Mouse (Mus musculus): ENCODE data around the gene Abcg1. TPM values are rescaled to one million over a fixed set of nuclear protein-coding genes. Genes with fewer than 3 reads are reported as not detected.
A peak's percentile ranks its signal among the peaks of the same experiment; 100 is the strongest.

Abcg1 gene
- 1 to 10 TPM; 5.1 to 8.5 TPM for total RNA-seq (2021)

DNA sequence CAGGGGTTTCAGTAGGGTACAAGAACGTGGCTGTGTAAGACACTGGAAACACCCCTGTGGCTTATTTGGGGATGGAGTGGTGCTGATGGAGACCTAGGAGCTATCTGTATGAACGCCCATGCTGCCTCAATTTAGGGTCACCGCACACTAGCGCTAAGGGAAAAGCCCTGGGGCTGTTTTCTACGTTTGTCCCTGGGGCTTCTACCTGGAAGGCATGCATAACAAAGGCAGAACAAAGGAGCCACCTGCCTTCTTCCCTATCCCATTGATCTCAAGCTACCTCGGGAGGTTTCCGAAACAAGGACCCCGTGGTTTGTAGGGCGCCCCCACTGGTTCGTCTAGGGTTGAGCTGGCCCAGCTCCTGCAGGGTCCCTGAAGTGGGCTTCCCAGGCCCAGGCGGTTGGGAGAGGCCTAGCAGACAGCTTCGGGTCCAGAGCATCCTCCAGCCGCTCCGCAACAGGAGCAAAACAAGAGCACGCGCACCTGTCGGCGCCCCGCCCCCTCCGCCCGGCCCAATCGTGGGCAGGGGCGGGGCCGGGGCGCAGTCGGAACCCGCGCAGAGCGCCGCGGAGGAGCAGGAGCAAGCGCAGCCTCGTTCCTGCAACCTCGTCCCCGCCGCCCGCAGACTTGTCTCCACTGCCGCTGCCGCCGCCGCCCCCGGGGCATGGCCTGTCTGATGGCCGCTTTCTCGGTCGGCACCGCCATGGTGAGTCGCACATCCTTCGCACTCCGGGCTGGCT, at the start of gene Abcg1:
Gene Abcg1, plus strand, starts transcription at position 525 of the 740 bp plus-strand sequence.
- intact Hi-C loops (cut with DNase I): loop anchor here (2.0 kb wide), 1 partner anchor 39 kb away; no protein-coding TSS in a partner anchor
- peak in 1 of 2 experiments; percentile 61 for DNase-seq

DNA sequence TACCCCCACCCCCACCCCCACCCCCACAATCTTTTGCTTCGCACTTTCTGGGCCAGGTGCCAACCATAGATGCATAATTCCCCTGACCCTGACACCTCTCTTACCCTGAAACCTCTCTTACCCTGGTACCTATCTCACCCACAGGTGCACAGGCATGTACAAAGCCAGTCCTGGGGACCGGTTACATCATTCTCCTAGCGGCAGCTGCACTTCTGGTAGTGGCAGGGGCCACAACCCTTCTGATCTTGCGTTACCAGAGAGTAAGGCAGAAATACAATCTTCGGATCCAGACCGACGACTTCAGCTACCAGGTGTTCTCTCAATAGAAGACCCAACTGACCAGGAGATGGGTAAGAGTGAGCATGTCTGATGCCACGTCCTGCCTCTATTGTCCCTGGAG, 49.1 kb upstream of the Abcg1 start:
- intact Hi-C loops (cut with DNase I): no loop called here
- DNase-seq: no peak

DNA sequence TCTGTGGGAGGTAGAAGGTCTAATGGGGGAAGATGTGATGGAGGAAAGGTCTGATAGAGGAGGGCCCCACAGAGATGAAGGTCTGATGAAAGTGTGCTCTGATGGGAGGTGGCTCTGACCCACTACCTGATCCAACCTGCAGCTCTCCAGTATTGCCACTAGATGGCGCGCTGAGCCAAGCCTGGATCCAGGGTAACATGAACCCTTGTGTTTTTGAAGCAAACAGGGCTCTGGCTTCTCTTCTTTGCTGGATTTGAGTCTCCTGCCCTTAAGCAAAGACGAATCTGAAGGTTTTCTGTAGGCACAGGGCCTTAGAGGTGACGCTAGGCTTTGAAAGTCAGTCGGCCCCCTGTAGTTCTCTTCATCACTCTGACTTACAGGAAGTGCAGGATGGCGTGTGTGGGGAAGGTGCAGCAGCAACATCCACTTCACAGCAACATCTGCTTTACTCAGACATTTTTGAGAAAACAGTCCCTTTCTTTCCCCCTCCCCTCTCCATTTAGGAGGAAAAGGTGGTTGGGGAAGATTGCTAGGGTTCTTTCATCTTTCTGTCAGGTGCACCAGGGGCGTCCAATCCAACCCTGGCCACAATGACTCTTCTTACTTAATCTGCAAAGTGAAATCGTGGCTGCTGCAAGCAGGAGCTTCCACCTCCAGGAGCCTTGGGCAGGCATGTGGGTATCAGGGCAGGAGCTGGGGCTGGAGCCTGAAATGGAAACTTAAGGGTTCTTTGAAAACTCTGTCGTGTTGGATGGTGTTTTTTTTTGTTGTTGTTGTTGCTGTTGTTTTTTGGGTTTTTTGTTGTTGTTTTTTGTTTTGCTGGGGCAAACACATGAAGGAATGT, 45.7 kb upstream of the Abcg1 start:
- peak; percentile 57 to 68 for DNase-seq
- intact Hi-C loops (cut with DNase I): loop anchor here (1.0 to 5.0 kb wide), 3 partner anchors 108 to 231 kb away; no protein-coding TSS in a partner anchor

DNA sequence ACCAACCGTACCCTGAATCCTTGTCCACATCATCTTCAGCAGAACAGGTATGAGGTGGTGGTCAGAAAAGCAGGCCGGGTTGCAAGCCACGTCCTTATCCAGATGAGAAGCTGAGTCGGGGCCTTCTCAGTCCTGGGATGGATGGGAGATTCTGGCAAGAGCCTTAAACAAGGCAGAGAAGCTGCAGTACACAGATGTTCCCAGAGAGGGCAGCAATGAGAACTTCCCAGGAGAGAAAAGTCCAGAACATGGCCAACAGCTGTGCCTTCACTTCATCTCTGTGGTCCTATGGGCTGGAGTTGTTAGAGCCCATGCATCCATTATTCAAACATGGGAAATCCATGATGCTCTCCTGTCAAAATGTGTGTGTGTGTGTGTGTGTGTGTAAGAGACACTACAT, 39.2 kb upstream of the Abcg1 start:
- peak; percentile 64 to 73 for DNase-seq
- intact Hi-C loops (cut with DNase I): loop anchor here (2.0 kb wide), 1 partner anchor 39 kb away; the partner anchor contains the start of gene Abcg1

DNA sequence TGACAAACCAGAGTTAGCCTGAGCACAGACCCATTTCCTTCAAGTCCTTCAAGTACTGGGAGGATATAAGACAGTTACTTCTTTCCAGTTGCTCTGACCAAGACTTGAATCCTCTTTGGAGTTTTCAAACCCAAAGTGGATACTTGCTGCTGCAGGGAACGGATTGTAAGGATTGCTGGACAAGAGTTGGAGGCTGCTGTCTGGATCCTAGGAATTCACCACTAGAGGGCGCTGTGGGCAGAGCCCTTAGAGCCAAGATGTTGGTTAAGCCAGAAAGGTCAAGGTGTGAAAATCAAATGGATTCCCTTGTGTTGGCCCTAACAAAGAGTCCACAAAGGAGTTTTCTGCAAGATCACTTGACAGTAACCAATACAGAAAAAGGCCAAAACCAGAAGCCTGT, 38.0 kb upstream of the Abcg1 start:
- intact Hi-C loops (cut with DNase I): loop anchor here (1.0 to 2.0 kb wide), 2 partner anchors 37 to 100 kb away; partner anchors contain the start of gene Abcg1
- peak; percentile 71 to 73 for DNase-seq

DNA sequence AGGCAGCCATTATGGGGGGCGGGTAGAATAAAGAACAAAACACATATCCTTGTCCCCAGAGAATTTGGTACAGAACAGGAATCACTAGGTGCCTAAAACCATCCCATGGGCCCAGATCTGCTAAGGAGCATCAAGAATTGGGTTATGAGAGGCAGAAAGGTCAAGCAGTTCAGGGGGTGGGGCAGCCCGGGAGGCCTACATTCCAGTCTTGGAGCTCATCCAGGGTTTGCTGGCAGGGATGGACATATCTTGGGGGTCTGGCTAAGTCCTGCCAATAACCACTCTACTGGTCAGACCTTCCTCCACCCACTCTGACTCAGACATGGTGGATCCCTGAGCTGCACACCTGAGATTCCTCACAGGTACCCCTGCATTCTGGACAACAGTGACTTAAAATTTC, 37.4 kb upstream of the Abcg1 start:
- no peak for DNase-seq
- intact Hi-C loops (cut with DNase I): no loop called here

DNA sequence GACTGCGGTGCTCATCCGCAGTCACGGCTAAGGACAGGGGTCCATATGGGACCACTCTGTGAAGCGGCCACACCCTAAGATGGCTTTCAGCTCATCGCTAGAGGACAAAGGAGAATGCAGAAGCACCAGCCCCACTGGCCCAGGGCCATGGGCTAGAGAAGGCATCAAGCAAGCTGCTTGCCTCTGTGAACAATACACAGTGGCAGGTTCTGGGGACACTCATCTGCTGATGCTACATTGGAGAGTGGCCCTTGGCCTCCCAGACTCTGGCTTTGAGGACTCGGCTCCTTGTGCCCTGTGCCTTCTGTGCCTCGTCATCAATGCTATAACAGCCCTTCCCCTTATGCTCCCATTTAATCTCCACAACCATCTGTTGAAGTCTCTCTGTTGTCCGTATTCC, 36.2 kb upstream of the Abcg1 start:
- DNase-seq: no peak

DNA sequence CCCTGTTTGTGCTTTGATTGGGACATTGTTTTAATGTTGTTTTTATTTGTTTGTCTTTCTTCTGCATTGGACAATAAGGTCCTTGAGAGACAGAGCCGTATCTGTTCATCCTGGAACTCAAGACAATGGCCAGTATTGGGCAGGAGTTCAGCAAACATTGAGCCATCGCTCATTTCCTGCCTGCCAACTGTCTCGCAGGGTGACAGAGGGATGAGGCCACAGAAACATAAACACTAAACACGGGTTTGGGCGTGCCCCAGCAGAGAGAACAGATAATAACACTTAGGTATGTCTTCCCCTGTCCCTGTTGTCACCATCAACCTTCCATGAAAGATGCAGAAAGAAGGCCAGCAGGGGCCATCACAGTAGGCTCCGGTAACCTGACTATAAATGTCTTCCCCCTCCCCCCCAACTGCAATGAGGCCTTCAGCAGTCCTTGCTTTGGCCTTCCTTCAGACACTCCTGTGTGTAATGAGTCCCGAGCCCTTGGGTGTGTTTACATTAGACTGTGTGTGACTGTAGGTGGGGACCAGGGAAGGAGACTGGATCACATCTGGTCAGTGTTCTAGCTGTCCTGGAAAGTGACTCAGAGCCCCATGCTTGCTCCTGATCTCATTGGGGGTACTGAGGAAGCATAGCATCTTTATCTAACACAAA, 33.2 kb upstream of the Abcg1 start:
- no peak for DNase-seq
- intact Hi-C loops (cut with DNase I): no loop called here

More for the DNA sequence above, 36.2 kb upstream of the Abcg1 start:
- intact Hi-C loops (cut with DNase I): no loop called here

DNA sequence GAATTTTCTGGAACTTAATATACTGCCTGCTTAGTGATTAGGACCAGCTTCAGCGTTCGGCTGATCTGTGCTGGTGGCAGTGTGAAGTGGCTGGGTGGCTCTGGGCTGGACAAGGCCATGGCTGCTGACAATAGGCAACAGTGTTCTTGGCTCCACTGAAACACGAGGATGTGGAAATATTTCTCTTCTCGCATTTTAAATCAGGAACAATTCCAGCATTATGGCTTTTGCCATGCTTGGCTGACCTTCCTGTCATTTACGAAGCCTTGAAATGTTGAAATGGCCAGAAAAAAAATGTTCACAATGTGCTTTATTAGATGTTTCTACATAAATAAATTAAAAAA, 32.7 kb upstream of the Abcg1 start:
- DNase-seq: no peak
- intact Hi-C loops (cut with DNase I): no loop called here

DNA sequence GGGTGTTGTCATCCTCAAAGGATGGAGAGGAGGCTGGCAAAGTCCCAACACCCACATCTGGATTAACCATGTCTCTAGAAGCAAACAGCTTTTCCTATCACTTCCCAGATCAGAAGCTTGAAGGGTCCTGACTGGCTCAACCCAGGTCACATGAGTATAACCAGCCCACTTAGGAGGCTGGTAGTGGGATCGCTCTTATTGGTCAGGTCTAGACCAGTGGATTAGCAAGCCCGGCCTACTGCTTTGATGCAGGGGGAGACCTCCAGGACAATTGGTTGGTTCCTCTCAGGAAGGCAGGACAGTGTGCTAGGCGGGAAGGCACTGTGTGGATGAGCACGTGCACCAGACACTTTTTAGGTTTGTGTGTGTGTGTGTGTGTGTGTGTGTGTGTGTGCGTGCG, 30.5 kb upstream of the Abcg1 start:
- intact Hi-C loops (cut with DNase I): no loop called here
- DNase-seq: no peak

DNA sequence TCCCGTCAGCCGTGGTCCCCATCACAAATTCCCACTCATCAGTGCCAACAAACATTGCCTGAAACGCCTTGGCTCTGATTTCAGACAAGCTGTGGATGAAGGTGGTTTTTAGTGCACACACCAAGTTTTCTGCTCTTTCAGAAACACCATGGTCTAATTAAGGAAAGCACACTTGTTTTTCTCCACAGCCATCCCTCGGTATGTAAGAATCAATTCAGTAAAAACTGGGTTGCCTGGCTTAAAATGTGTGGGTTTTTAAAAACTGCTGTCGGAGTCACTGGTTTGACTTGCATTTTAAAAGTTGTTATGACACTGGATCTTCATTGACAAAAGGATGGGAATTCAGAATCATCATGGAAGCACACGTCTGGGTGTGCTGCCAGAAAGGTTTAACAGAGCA, 29.8 kb upstream of the Abcg1 start:
- intact Hi-C loops (cut with DNase I): no loop called here
- DNase-seq: no peak

DNA sequence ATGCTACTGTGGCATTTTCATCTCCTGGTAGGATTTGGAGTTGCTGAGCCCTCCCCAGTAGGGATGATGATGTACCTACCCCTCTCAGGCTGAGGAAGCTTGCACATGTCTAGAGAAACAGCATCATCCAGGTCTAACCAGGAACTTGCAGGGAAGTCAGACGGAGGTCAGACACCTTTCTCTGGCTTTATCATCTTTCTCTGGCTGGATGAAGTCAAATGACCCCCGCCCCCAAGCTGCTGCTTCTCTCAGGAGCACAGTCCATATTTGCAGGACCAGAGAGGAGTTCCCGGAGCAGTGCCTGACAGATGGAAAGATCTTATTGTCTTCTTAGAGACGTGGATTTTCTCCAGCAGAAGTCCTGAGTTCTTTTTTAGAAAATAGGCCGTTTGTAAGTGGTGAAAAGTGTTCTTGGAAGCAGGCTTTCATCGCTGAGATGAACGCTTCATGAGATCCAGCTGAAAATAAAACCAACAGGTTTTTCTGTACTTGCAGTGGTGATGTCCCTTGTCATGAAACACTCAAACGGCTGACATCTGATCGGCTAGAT, 28.6 kb upstream of the Abcg1 start:
- intact Hi-C loops (cut with DNase I): no loop called here
- DNase-seq: no peak

DNA sequence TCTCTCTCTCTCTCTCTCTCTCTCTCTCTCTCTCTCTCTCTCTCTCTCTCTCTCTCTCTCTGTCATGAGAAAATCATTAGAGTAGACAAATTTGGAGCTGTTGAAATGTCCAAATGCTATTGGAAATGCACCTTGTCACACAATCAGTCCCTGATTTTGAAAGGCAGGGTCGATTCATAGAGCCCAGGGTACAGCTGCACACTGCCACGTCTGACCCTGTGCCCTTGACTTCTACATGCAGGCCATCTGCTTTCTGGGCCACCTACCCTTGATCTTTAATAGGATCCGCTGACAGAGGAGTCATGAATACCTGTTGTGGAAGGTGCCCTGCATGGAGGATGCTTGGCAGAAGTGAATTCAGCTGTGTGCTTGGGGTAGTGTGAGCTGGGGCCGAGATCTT, 28.1 kb upstream of the Abcg1 start:
- DNase-seq: no peak
- intact Hi-C loops (cut with DNase I): no loop called here

DNA sequence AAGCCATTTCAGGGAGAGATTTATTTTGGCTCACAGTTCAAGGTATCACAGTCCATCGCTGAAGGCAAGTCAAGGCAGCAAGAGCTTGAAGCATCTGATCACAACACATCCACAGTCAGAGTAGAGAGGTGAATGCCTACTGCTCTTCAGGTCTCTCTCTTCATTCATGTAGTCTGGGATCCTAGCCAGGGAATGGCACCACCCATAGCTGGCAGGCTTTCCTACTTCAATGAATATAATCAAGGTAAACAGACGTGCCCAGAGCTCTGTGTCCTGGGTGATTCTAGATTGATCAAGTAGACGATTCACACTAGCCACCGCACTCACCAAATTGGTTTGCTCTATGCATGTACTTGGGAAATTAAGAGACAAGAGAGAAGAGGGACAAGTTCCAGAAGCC, 25.1 kb upstream of the Abcg1 start:
- DNase-seq: no peak
- intact Hi-C loops (cut with DNase I): loop anchor here (5.0 kb wide), 1 partner anchor 55 kb away; no protein-coding TSS in a partner anchor

DNA sequence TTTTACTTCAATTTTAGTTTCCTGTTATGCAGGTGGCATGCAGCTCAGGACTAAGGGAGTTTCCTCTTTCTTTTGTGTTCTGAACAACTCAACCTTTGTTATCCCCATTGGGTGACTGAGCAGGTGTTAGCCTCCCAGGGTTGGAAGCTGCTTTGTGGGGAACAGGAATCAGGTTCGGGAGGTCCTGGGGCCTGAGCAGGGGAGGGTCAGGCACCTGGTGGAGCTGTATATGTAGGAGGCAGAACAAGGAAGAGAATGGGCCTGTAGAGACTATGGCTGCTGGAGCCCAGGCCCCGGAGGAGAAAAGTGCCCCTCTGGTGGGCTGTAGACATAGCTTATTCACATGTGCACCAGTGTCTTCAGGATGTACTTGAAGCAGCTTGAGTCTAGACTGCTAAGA, 24.2 kb upstream of the Abcg1 start:
- intact Hi-C loops (cut with DNase I): loop anchor here (5.0 kb wide), 1 partner anchor 54 kb away; no protein-coding TSS in a partner anchor

DNA sequence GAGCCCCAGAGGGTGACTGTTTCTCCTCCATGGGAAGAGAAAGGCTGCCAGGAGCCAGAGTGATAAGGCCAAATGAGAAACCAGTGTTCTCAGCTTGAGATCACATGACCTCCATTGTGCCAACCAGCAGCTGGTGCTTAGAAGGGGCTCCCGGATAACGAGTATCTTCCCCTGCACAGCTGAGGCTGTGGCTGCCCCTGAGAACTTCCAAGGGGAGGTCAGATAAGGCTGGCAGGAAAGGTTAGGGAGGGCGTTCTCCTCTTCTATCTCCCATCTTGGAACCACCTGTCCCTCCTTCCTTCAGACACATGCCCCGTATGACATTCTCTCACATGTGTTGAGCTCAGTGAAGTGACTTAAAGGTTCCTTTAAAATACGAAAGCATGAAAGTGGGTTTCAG, 23.3 kb upstream of the Abcg1 start:
- intact Hi-C loops (cut with DNase I): loop anchor here (5.0 kb wide), 1 partner anchor 53 kb away; no protein-coding TSS in a partner anchor
- DNase-seq: no peak

More for the DNA sequence above, 24.2 kb upstream of the Abcg1 start:
- DNase-seq: no peak

DNA sequence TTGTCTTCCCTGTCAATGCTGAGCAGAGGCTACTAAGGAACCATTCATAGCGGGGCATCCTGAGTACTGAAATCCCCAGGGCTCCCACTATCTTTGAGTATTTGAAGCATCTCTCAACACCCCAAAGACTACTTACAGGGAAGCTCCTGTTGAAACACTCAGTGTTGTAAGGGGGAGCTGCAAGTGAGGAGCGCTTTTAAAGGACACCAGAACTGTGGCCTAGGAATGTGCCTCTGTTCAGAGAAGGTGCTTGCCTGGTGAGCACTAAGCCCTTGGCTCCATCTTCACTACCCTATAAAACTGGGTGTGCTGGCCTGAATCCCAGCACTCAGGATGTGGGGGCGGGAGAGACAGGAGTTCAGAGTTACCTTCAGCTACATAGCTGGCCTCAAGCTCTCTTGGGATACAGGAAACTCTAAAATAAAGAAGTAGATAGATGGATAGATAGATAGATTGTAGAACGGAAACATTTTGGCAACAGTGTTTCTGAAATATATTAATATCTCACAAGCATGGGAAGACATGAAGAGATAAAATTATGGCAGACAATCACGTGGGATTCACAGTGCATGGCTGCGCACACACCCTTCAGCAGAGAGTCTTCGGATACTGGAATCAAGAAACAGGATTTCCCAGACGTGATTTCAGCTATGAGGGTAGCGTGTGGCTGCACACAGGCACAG, 22.7 kb upstream of the Abcg1 start:
- DNase-seq: no peak
- intact Hi-C loops (cut with DNase I): loop anchor here (5.0 kb wide), 1 partner anchor 52 kb away; no protein-coding TSS in a partner anchor

DNA sequence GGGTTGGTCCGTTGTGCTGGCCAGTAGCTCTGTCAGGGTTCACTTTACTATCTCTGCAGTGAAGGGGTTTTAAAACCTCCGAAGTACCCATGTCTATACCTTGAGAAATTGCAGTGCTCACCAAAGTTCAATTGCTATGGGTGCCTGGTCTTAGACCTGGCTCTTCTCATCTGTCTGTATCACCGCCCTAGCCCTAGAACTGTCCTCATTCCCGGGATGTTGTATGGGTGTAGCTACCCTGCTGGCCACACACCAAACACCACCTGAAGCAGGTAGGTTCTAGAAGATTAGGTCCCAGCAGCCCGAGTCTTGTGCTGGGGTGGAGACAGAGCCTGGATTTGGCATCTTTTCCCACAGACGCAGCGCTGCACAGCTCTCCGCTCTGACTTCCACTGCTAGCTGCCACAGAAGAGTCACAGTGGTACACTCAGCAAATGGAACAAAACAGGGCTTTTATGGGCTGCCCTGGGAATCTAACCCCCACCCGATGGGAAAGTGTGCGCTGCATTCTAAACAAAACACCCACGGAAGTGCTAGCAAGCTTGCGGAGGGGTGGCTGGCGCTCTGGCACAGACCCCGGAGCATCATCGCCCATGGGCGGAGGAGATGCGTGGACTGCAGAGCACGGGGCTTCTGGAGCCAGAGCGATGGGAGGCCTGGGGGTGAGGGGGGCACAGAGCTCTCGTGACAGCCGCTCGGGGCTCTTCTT, 21.2 kb upstream of the Abcg1 start:
- no peak for DNase-seq
- intact Hi-C loops (cut with DNase I): no loop called here

DNA sequence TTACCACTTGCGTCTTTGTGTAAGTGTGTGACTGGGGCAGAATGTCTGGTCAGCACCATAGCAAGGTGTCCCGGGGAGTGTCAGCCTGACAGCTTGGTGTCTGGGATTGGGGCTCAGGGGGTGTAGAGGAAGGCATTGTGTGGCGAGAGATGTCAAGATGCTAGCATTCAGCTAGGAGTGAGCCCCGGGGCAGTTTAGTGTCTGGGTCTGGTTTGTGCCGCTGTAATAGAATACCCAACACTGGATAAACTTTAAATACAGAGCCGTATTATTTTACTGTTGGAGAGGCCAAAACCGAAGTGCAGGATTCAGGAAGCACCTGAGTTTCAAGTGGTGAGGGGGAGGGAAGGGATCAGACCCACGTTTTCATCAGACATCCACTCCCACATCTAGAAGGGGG, 20.1 kb upstream of the Abcg1 start:
- intact Hi-C loops (cut with DNase I): no loop called here
- DNase-seq: no peak
